Mouse (Mus musculus): ENCODE results near the gene Mospd3. TPM values are rescaled to one million over a fixed set of nuclear protein-coding genes. Genes with fewer than 3 reads are reported as not detected.

The Mospd3 gene
- polyA plus RNA-seq, 1 experiment = 395 TPM

GRCm38 (mm10) chr5:137629906-137630545, 29.2 kb upstream of the Mospd3 start:
- TF ChIP-seq GATA1 (IDR thresholded peaks at IDR 0.05; ENCODE audit: low read length) = no peak

- TF ChIP-seq GATA1 (IDR thresholded peaks at IDR 0.05; ENCODE audit: low read length) = no peak
Measured at GRCm38 (mm10) chr5:137629306-137629721, 28.5 kb upstream of the Mospd3 start.

- TF ChIP-seq GATA1 (IDR thresholded peaks at IDR 0.05; ENCODE audit: low read length) = no peak
Measured at GRCm38 (mm10) chr5:137628498-137629305, 27.8 kb upstream of the Mospd3 start, which contains the start of the genes Fbxo24, Lrch4 and Gm20605. Fbxo24 (minus strand) TSS chr5:137629002. Lrch4 (plus strand) TSS chr5:137629121. Gm20605 (plus strand) TSS chr5:137629175.

- no peak for TF ChIP-seq GATA1 (IDR thresholded peaks at IDR 0.05; ENCODE audit: low read length)
Measured at GRCm38 (mm10) chr5:137627991-137628390, 27.1 kb upstream of the Mospd3 start.

- TF ChIP-seq GATA1 (IDR thresholded peaks at IDR 0.05; ENCODE audit: low read length) = no peak
Measured at GRCm38 (mm10) chr5:137623937-137624530, 23.2 kb upstream of the Mospd3 start.

GRCm38 (mm10) chr5:137615347-137615746, 14.5 kb upstream of the Mospd3 start:
- no peak for TF ChIP-seq GATA1 (IDR thresholded peaks at IDR 0.05; ENCODE audit: low read length)

GRCm38 (mm10) chr5:137613550-137613949, 12.7 kb upstream of the Mospd3 start, which contains the start of gene Pcolce:
Pcolce (minus strand) TSS chr5:137613784.
- TF ChIP-seq GATA1 (IDR thresholded peaks at IDR 0.05; ENCODE audit: low read length) = no peak

- TF ChIP-seq GATA1 (IDR thresholded peaks at IDR 0.05; ENCODE audit: low read length) = no peak
Measured at GRCm38 (mm10) chr5:137613076-137613475, 12.2 kb upstream of the Mospd3 start.

GRCm38 (mm10) chr5:137611245-137611602, 10.4 kb upstream of the Mospd3 start:
- TF ChIP-seq GATA1 (IDR thresholded peaks at IDR 0.05; ENCODE audit: low read length) = no peak

- TF ChIP-seq GATA1 (IDR thresholded peaks at IDR 0.05; ENCODE audit: low read length) = no peak
Measured at GRCm38 (mm10) chr5:137610548-137611244, 9.8 kb upstream of the Mospd3 start.

GRCm38 (mm10) chr5:137610056-137610455, 9.2 kb upstream of the Mospd3 start:
- TF ChIP-seq GATA1 (IDR thresholded peaks at IDR 0.05; ENCODE audit: low read length) = no peak

- TF ChIP-seq GATA1 (IDR thresholded peaks at IDR 0.05; ENCODE audit: low read length) = no peak
Measured at GRCm38 (mm10) chr5:137609292-137609691, 8.4 kb upstream of the Mospd3 start.

- no peak for TF ChIP-seq GATA1 (IDR thresholded peaks at IDR 0.05; ENCODE audit: low read length)
Measured at GRCm38 (mm10) chr5:137608654-137609190, 7.9 kb upstream of the Mospd3 start.

- TF ChIP-seq GATA1 (IDR thresholded peaks at IDR 0.05; ENCODE audit: low read length) = no peak
Measured at GRCm38 (mm10) chr5:137607860-137608653, 7.2 kb upstream of the Mospd3 start.

GRCm38 (mm10) chr5:137601365-137601729, 489 bp upstream of the Mospd3 start:
- no peak for TF ChIP-seq GATA1 (IDR thresholded peaks at IDR 0.05; ENCODE audit: low read length)
